Mouse (Mus musculus): Measurements from ENCODE around the gene Col9a3. TPM values are rescaled to one million over a fixed set of nuclear protein-coding genes. Genes with fewer than 3 reads are reported as not detected.

The Col9a3 gene
- polyA plus RNA-seq, 1 experiment from 2014 or later: 7.2 TPM

DNA sequence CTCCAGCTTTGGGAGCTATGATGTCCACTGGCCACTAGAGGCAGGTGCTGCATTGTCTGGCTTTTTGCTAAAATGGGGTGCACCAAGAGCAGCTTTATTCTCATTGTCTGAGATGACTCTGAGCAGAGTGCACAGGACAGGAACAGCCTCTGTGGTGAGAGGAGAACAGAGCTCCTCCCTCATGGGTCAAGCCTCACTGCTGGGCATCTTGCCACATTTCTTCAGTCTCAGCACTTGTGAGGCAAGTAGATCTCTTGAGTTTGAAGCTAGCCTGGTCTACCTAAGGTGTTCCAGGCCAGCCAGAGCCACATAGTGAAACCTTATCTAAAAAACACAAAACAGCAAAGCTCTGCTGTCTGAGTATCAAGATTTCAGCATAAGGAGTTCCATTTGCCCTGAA is 49.3 kb downstream of the Col9a3 start:
- H3K9ac ChIP-seq (ENCODE audit: low read length): no peak overlapping the region
- DNase-seq (ENCODE audit: low spot score) (no peak), ATAC-seq (replicated peaks; ENCODE audit: low FRiP score, low TSS enrichment, low read depth) (no peak)
- H3K9me3 ChIP-seq (ENCODE audit: control insufficient read depth, low read length): peaks cover 13% of the 10 kb centered on the region
- H3K4me3 ChIP-seq (ENCODE audit: low read depth, low read length): no peak overlapping the region
- no peaks in the 10 kb centered on the region for H3K4me1 ChIP-seq (replicated peaks; ENCODE audit: control insufficient read depth, insufficient read depth, low read length)
- peaks cover 32% of the 10 kb centered on the region for H3K27me3 ChIP-seq (replicated peaks; ENCODE audit: control insufficient read depth, insufficient read depth, low read length)
- H3K4me2 ChIP-seq (ENCODE audit: low read length): no peak overlapping the region
- no peaks in the 10 kb centered on the region for H3K36me3 ChIP-seq (ENCODE audit: control insufficient read depth, insufficient read depth, low read length)
- no peak overlapping the region for H3K27ac ChIP-seq (ENCODE audit: low read depth)

DNA sequence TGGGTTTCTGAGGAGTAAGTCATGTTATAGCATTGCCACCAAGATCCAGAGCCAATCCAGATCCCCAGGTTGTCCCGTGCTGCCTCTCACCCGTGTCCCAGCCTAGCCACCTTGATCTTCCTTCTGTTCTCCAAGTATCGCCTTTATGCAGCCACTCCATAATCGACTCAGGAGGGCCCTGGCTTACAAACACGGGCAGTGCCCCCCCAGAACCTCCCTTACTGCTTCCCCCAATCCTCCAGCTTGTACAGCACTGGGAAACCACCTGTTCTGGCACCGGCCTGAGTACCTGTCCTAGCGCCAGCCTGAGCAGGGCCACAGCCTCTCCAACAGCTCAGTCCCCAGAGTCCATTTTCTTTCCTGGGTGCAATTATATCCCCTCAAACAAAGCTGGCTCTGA is 57.1 kb downstream of the Col9a3 start:
- no peaks in the 10 kb centered on the region for H3K36me3 ChIP-seq (ENCODE audit: control insufficient read depth, insufficient read depth, low read length)
- no peaks in the 10 kb centered on the region for H3K27me3 ChIP-seq (replicated peaks; ENCODE audit: control insufficient read depth, insufficient read depth, low read length)
- no peak overlapping the region for H3K4me3 ChIP-seq (ENCODE audit: low read depth, low read length)
- no peak overlapping the region for H3K9ac ChIP-seq (ENCODE audit: low read length)
- H3K4me2 ChIP-seq (ENCODE audit: low read length): no peak overlapping the region
- no peaks in the 10 kb centered on the region for H3K9me3 ChIP-seq (ENCODE audit: control insufficient read depth, low read length)
- no peaks in the 10 kb centered on the region for H3K4me1 ChIP-seq (replicated peaks; ENCODE audit: control insufficient read depth, insufficient read depth, low read length)
- H3K27ac ChIP-seq (ENCODE audit: low read depth): no peak overlapping the region
- WGBS: 84% methylated on average over 7 of the region's 7 CpGs
- no peak for DNase-seq (ENCODE audit: low spot score)
- ATAC-seq (replicated peaks; ENCODE audit: low FRiP score, low TSS enrichment, low read depth): no peak

DNA sequence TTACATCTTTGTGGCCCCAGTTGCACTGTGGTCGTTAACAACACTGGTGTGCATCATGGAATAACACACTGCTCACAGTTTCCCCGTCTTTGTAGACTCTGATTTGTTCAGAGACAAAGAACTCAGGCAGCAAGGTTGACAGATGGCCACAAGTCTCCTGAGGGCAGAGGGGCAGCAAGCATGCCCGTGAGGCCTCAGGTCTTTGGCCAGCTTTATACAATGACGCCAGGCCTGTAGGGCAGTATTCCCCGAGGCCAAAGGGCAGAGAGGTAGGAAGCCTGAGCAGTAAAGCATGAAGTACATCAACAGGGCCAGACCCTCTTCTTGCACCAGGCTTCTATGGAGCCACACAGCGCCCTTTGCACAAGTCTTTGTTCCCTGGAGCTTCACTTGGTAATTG is 57.6 kb downstream of the Col9a3 start:
- Histone ChIP-seq H3K4me2 (ENCODE audit: low read length) (no peak overlapping the region), H3K9me3 (ENCODE audit: control insufficient read depth, low read length) (no peaks in the 10 kb centered on the region), H3K27ac (ENCODE audit: low read depth) (no peak overlapping the region), H3K9ac (ENCODE audit: low read length) (no peak overlapping the region), H3K4me3 (ENCODE audit: low read depth, low read length) (no peak overlapping the region), H3K36me3 (ENCODE audit: control insufficient read depth, insufficient read depth, low read length) (no peaks in the 10 kb centered on the region), H3K27me3 (replicated peaks; ENCODE audit: control insufficient read depth, insufficient read depth, low read length) (no peaks in the 10 kb centered on the region), H3K4me1 (replicated peaks; ENCODE audit: control insufficient read depth, insufficient read depth, low read length) (no peaks in the 10 kb centered on the region)
- DNase-seq (ENCODE audit: low spot score) (no peak), ATAC-seq (replicated peaks; ENCODE audit: low FRiP score, low TSS enrichment, low read depth) (no peak)
- WGBS: 67% methylated on average over 6 of the region's 6 CpGs

DNA sequence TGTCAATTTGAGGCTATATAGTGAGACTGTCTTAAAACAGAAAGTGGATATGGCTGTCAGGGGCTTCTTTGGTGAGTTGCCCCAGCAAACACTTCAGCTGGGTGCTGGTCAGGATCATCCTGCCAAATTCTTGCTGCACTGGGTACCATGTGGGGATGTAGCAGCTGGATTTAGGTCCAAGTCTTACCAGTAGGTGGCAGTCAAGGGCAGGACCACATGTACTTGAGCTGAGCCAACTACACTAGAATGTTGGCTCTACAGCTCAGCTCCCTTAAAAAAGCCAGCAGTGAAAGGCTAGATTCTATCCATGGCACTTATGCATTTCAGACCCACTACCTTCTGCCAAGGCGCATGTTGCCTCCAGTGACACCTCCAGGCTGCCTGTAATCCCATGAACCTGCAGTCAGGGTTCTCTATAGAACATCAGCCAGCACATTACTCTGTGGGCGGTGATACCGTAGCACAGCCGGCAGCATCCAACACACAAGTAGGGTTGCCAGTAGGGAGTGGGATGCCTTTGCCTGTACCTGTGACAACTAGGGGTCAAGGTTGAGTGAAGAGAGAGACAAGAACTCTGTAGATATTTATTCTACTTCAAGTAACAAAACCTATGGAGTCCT is 59.9 kb downstream of the Col9a3 start:
- no peak overlapping the region for H3K9ac ChIP-seq (ENCODE audit: low read length)
- H3K4me1 ChIP-seq (replicated peaks; ENCODE audit: control insufficient read depth, insufficient read depth, low read length): no peaks in the 10 kb centered on the region
- WGBS: 79% methylated on average over 4 of the region's 4 CpGs
- H3K9me3 ChIP-seq (ENCODE audit: control insufficient read depth, low read length): no peaks in the 10 kb centered on the region
- no peak overlapping the region for H3K4me2 ChIP-seq (ENCODE audit: low read length)
- H3K4me3 ChIP-seq (ENCODE audit: low read depth, low read length): no peak overlapping the region
- DNase-seq (ENCODE audit: low spot score) (peak; percentile 83), ATAC-seq (replicated peaks; ENCODE audit: low FRiP score, low TSS enrichment, low read depth) (peak; percentile 45; the same call in 1 of the 2 replicates)
- H3K36me3 ChIP-seq (ENCODE audit: control insufficient read depth, insufficient read depth, low read length): peaks cover 22% of the 10 kb centered on the region
- H3K27ac ChIP-seq (ENCODE audit: low read depth): no peak overlapping the region
- no peaks in the 10 kb centered on the region for H3K27me3 ChIP-seq (replicated peaks; ENCODE audit: control insufficient read depth, insufficient read depth, low read length)

DNA sequence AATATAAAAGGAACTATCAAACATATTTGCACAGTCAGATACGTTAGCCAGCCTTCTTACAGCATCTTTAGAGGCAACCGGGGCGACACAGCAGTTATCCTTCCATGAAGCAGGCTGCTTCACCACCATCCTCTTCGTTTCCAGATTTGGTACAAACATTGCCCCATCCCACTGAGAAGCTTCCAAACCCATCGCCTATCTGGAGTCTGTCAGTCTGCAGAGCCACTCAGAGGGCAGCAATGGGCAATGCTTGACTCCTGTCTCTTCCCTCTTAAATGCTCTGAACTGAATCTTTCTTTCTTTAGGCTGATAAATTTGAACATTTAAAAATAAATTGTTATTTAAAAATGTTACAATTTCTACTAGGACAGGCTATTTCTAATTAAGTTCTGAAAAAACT is 60.8 kb downstream of the Col9a3 start:
- Histone ChIP-seq H3K27ac (ENCODE audit: low read depth) (no peak overlapping the region), H3K9me3 (ENCODE audit: control insufficient read depth, low read length) (no peaks in the 10 kb centered on the region), H3K36me3 (ENCODE audit: control insufficient read depth, insufficient read depth, low read length) (peaks cover 23% of the 10 kb centered on the region), H3K4me2 (ENCODE audit: low read length) (no peak overlapping the region), H3K27me3 (replicated peaks; ENCODE audit: control insufficient read depth, insufficient read depth, low read length) (no peaks in the 10 kb centered on the region), H3K9ac (ENCODE audit: low read length) (no peak overlapping the region), H3K4me3 (ENCODE audit: low read depth, low read length) (no peak overlapping the region), H3K4me1 (replicated peaks; ENCODE audit: control insufficient read depth, insufficient read depth, low read length) (no peaks in the 10 kb centered on the region)
- DNase-seq (ENCODE audit: low spot score): peak; percentile 35
- WGBS: 86% methylated on average over 5 of the region's 5 CpGs
- no peak for ATAC-seq (replicated peaks; ENCODE audit: low FRiP score, low TSS enrichment, low read depth)

DNA sequence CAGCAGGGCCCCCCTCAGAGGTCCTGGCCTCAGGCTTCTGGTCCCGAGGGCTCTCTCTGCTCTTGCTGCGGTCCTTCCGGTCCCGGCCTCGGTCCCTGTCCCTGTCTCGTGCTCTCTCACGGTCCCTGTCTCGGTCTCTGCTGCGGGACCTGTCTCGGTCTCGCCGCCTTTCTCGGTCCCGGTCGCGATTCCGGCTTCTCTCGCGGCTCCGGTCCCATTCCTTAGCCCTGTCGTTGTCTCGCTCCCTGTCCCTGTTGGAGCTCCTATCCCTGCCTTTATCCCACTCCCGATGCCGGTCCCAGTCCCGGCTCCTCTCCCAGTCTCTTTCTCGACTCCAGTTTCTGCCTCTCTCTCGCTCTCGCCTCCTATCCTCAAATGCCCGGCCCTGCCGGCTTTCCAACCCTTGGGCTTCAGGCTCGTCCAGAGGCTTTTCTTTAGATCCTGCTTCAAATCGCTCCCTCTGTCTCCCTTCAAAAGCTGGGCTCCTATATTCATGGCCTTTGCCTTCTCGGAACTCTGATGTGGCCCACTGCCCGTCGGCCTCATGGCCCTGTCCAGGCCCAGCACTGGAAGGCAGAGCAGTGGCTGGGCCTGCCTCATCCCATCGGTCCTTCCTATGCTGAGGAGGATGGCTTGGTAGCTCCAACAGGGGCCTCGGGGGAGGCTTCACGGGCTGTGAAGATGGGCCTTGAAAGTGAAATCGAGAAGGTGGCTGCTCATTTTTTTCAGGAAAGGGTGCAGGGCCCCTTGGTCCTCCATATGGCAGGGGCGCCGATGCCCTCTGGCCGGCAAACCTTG is 62.0 kb downstream of the Col9a3 start:
- peak overlapping the region; percentile 34 for H3K4me2 ChIP-seq (ENCODE audit: low read length)
- H3K27me3 ChIP-seq (replicated peaks; ENCODE audit: control insufficient read depth, insufficient read depth, low read length): no peaks in the 10 kb centered on the region
- no peaks in the 10 kb centered on the region for H3K4me1 ChIP-seq (replicated peaks; ENCODE audit: control insufficient read depth, insufficient read depth, low read length)
- DNase-seq (ENCODE audit: low spot score): no peak
- no peaks in the 10 kb centered on the region for H3K9me3 ChIP-seq (ENCODE audit: control insufficient read depth, low read length)
- no peak overlapping the region for H3K27ac ChIP-seq (ENCODE audit: low read depth)
- no peak for ATAC-seq (replicated peaks; ENCODE audit: low FRiP score, low TSS enrichment, low read depth)
- no peak overlapping the region for H3K4me3 ChIP-seq (ENCODE audit: low read depth, low read length)
- H3K9ac ChIP-seq (ENCODE audit: low read length): peak overlapping the region; percentile 27; the same call in 1 of the 2 replicates
- peaks cover 23% of the 10 kb centered on the region for H3K36me3 ChIP-seq (ENCODE audit: control insufficient read depth, insufficient read depth, low read length)
- WGBS: 34% methylated on average over 42 of the region's 42 CpGs

DNA sequence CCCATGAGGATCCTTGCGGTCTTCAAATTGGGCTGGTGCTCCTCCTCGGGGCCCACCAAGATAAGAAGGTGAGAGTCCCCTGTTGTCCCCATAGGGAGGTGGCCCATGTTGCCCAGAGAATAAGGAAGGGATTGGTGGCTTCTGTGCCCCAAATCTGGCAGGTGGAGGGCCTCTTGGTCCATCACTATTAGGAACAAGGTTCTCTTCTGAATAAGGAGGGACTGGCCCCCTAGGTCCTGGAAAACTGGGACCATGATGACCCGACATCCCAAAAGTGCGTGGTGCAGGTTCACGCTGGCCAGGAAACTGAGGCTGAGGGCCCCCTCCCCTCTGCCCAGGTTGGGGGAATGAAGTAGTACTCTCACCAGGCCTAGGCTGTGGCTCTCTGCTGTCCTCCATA is 62.9 kb downstream of the Col9a3 start:
- no peak overlapping the region for H3K4me3 ChIP-seq (ENCODE audit: low read depth, low read length)
- H3K36me3 ChIP-seq (ENCODE audit: control insufficient read depth, insufficient read depth, low read length): peaks cover 32% of the 10 kb centered on the region
- DNase-seq (ENCODE audit: low spot score): no peak
- no peak for ATAC-seq (replicated peaks; ENCODE audit: low FRiP score, low TSS enrichment, low read depth)
- H3K4me2 ChIP-seq (ENCODE audit: low read length): no peak overlapping the region
- no peak overlapping the region for H3K27ac ChIP-seq (ENCODE audit: low read depth)
- no peaks in the 10 kb centered on the region for H3K4me1 ChIP-seq (replicated peaks; ENCODE audit: control insufficient read depth, insufficient read depth, low read length)
- H3K9ac ChIP-seq (ENCODE audit: low read length): no peak overlapping the region
- no peaks in the 10 kb centered on the region for H3K9me3 ChIP-seq (ENCODE audit: control insufficient read depth, low read length)
- 93% methylated on average over 5 of the region's 5 CpGs for WGBS
- H3K27me3 ChIP-seq (replicated peaks; ENCODE audit: control insufficient read depth, insufficient read depth, low read length): no peaks in the 10 kb centered on the region

DNA sequence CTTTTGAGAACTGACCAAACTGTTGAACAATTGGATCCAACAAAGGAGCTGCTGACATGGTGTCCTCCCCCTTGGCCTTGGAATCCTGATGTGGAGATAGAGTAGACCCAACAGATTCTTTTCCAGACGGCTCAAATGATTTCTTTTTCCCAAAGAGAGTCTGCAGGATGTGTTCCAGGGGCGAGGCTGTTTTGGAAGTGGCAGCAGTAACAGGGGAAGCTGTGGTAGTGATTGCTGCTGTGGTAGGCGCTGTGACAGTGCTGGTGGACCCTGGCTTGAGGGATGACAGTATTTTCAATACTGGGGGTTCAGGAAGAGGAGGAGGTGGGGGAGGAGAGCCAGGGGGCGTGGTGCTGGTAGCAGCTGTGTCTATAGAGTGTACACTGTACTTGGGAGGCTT is 64.4 kb downstream of the Col9a3 start:
- Histone ChIP-seq H3K4me1 (replicated peaks; ENCODE audit: control insufficient read depth, insufficient read depth, low read length) (no peaks in the 10 kb centered on the region), H3K9ac (ENCODE audit: low read length) (no peak overlapping the region), H3K27ac (ENCODE audit: low read depth) (no peak overlapping the region), H3K9me3 (ENCODE audit: control insufficient read depth, low read length) (no peaks in the 10 kb centered on the region), H3K4me3 (ENCODE audit: low read depth, low read length) (no peak overlapping the region), H3K4me2 (ENCODE audit: low read length) (no peak overlapping the region), H3K27me3 (replicated peaks; ENCODE audit: control insufficient read depth, insufficient read depth, low read length) (no peaks in the 10 kb centered on the region), H3K36me3 (ENCODE audit: control insufficient read depth, insufficient read depth, low read length) (peaks cover 47% of the 10 kb centered on the region)
- ATAC-seq (replicated peaks; ENCODE audit: low FRiP score, low TSS enrichment, low read depth): no peak
- 90% methylated on average over 4 of the region's 4 CpGs for WGBS
- no peak for DNase-seq (ENCODE audit: low spot score)
